Mouse (Mus musculus) CD4-positive, CD25-positive, alpha-beta regulatory T cell, adult 2 months (primary cell): ENCODE measurements at regions not wholly inside any gene's neighbourhood (a gene's known extent, or its start where the extent isn't known, plus 50 kb on each side); places are given as distances from the start of the nearest gene placed in this dataset.

Source experiments
- DNase-seq: peaks from one replicate; pipeline ENCODE4 v3.0.0-alpha.2; 2012; ENCODE audit warnings: low read depth, low spot score

- DNase-seq, result no peak
These were observed 52.7 kb downstream of the Phlda1 start for GRCm38 (mm10) chr10:111558675-111559340.

GRCm38 (mm10) chr10:111559341-111560246, 53.5 kb downstream of the Phlda1 start:
- peak; percentile 45 for DNase-seq

GRCm38 (mm10) chr10:111562628-111563027, 56.5 kb downstream of the Phlda1 start:
- DNase-seq, result peak; percentile 10

- no peak for DNase-seq
These were observed 60.8 kb downstream of the Phlda1 start for GRCm38 (mm10) chr10:111566873-111567381.

- DNase-seq, result no peak
These were observed 64.6 kb downstream of the Phlda1 start for GRCm38 (mm10) chr10:111570501-111571258.

GRCm38 (mm10) chr10:111574231-111574630, 68.1 kb downstream of the Phlda1 start:
- no peak for DNase-seq

GRCm38 (mm10) chr10:111574812-111575211, 68.7 kb downstream of the Phlda1 start:
- DNase-seq, result no peak

GRCm38 (mm10) chr10:111575256-111575655, 69.2 kb downstream of the Phlda1 start:
- DNase-seq, result no peak

- peak; percentile 43 for DNase-seq
These were observed 69.8 kb downstream of the Phlda1 start for GRCm38 (mm10) chr10:111575926-111576325.

GRCm38 (mm10) chr10:111576395-111577069, 70.4 kb downstream of the Phlda1 start:
- peak; percentile 14 for DNase-seq

- peak; percentile 80 for DNase-seq
These were observed 72.5 kb downstream of the Phlda1 start for GRCm38 (mm10) chr10:111578536-111578935.

- no peak for DNase-seq
These were observed 73.4 kb downstream of the Phlda1 start for GRCm38 (mm10) chr10:111579481-111579880.

GRCm38 (mm10) chr10:111580401-111581100, 74.5 kb downstream of the Phlda1 start:
- no peak for DNase-seq

- no peak for DNase-seq
These were observed 75.8 kb downstream of the Phlda1 start for GRCm38 (mm10) chr10:111581847-111582246.

GRCm38 (mm10) chr10:111582321-111583123, 76.4 kb downstream of the Phlda1 start:
- DNase-seq, result no peak

GRCm38 (mm10) chr10:111583124-111583743, 77.1 kb downstream of the Phlda1 start:
- peak; percentile 53 for DNase-seq

GRCm38 (mm10) chr10:111583744-111584152, 77.7 kb downstream of the Phlda1 start:
- no peak for DNase-seq

GRCm38 (mm10) chr10:111587891-111588611, 82.0 kb downstream of the Phlda1 start:
- no peak for DNase-seq

- DNase-seq, result no peak
These were observed 83.1 kb downstream of the Phlda1 start for GRCm38 (mm10) chr10:111589186-111589585.
